Mouse (Mus musculus) ES-E14 (cell line): ENCODE measurements around the gene Cemip2. TPM values are rescaled to one million over a fixed set of nuclear protein-coding genes. Genes with fewer than 3 reads are reported as not detected.

ENCODE experiments used
- DNase-seq: peaks from one replicate; pipeline ENCODE4 v3.0.0-alpha.2; 2013; ENCODE audit warnings: low read depth, low spot score
- H3K27ac ChIP-seq: 2 replicates; pipeline ENCODE4 v1.5.1; 2012; ENCODE audit warnings: low read depth, mild to moderate bottlenecking, low read length, moderate library complexity, mixed read lengths; ENCODE audit not compliant: poor library complexity, insufficient read depth, severe bottlenecking
- H3K36me3 ChIP-seq: 2 replicates; pipeline ENCODE4 v1.6.1; 2012; ENCODE audit warnings: mild to moderate bottlenecking, low read length, moderate library complexity, mixed read lengths; ENCODE audit not compliant: control insufficient read depth, poor library complexity, insufficient read depth, severe bottlenecking
- H3K4me1 ChIP-seq, 2 experiments: fragments of 150-350 bp in 1 of 2; sonication (generic) in 1 of 2; 2 replicates each; pipeline ENCODE4 v1.6.1; 2012; ENCODE audit warnings: low read length in 2 of 2, mild to moderate bottlenecking in 1 of 2, mixed read lengths in 1 of 2; ENCODE audit not compliant: control insufficient read depth in 2 of 2, insufficient read depth in 2 of 2, poor library complexity in 1 of 2
- H3K4me3 ChIP-seq, 2 experiments: fragments of 150-350 bp in 1 of 2; sonication (generic) in 1 of 2; 2 replicates each; pipeline ENCODE4 v1.5.1; 2012; ENCODE audit warnings: low read length in 2 of 2, low read depth in 1 of 2, mild to moderate bottlenecking in 1 of 2, mixed read lengths in 1 of 2; ENCODE audit not compliant: insufficient read depth in 1 of 2, poor library complexity in 1 of 2, severe bottlenecking in 1 of 2
- H3K9ac ChIP-seq: 2 replicates; pipeline ENCODE4 v1.6.1; 2012; ENCODE audit warnings: low read depth, mild to moderate bottlenecking, low read length, mixed read lengths; ENCODE audit not compliant: poor library complexity, insufficient read depth, severe bottlenecking
- H3K9me3 ChIP-seq: fragments of 150-350 bp; sonication (generic); 2 replicates; pipeline ENCODE4 v1.6.1; 2012; ENCODE audit warnings: low read depth, mild to moderate bottlenecking, low read length; ENCODE audit not compliant: control insufficient read depth, insufficient read depth
- CHD2 ChIP-seq: IDR thresholded peaks from 2 replicates; pipeline ENCODE4 v1.6.1; 2014; ENCODE audit warnings: mild to moderate bottlenecking, low read depth, low read length, inconsistent platforms
- HCFC1 ChIP-seq: IDR thresholded peaks from 2 replicates; pipeline ENCODE4 v1.6.1; 2012; ENCODE audit warnings: low read length, inconsistent platforms, borderline replicate concordance; ENCODE audit not compliant: insufficient read depth
- MAFK ChIP-seq: IDR thresholded peaks from 2 replicates; pipeline ENCODE4 v1.6.1; 2014; ENCODE audit warnings: mild to moderate bottlenecking, low read depth, low read length, inconsistent platforms; ENCODE audit not compliant: insufficient read depth
- ZC3H11A ChIP-seq: IDR thresholded peaks from 2 replicates; pipeline ENCODE4 v1.6.1; 2012; ENCODE audit warnings: low read depth, mild to moderate bottlenecking, inconsistent platforms, low read length, borderline replicate concordance
- ZNF384 ChIP-seq: IDR thresholded peaks from 2 replicates; pipeline ENCODE4 v1.6.1; 2012; ENCODE audit warnings: low read depth, low read length, inconsistent platforms
- in situ Hi-C, 2 experiments: fragments of 600-800 bp; cut with MboI; formaldehyde crosslinking; loops; one replicate each; pipeline ENCODE4 v1.15.1; 2025; ENCODE audit warnings: low sequenced_read_pairs in 2 of 2, inconsistent platforms in 1 of 2; ENCODE audit not compliant: unreplicated experiment in 2 of 2
- total RNA-seq: library from RNA; depleted of rRNA; stranded (reverse); fragments of 300-350 nt; gene quantifications from 2 replicates; pipeline ENCODE4 v1.2.3, GENCODE M21; 2012

Gene Cemip2
- total RNA-seq, 1 experiment = 75.3 TPM

DNA sequence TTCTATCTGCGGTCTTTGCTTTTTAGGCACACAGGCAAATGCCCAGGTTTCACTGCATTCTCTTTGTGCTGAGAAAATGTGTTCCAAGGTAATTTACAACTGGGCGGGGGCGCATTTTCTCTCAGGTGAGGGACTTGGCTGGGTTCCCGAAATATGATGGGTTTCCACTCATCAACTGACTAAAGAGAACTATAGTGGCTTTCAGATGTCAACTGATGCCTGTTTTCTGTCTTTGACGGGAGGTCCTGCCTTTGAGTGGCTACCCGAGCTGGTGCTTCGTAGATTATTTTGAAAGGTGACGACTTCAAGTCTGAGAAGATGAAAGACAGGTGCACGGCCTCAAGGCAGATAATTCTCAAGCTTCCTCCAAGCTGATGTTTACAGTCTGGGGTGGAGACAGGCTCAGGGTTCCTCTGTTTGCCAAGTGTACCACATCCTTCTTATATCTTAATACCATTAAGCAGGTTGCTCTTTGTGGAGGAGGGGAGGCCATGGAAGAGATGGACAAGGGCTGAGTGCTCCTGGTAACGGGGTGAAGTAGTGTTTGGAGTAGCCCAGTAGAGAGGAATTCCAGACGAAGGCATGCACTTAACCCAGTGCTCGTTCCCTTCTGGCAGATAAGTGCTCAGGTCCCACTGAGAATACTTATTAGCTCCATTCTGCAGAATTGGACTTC lies 80.8 kb downstream of the Cemip2 start:
- no peak overlapping the region for H3K9ac ChIP-seq
- H3K4me1 ChIP-seq = peaks cover 0 to 2% of the 10 kb centered on the region in 2 experiments; a peak in 1 of 4 replicates
- TF ChIP-seq MAFK (no peak), HCFC1 (no peak)
- in situ Hi-C loops = loop anchor here in 1 of 2 experiments (25.0 kb wide), 1 partner anchor 453 kb away; no protein-coding TSS in a partner anchor
- DNase-seq = no peak
- peaks cover 20% of the 10 kb centered on the region for H3K36me3 ChIP-seq
- no peak overlapping the region for H3K4me3 ChIP-seq
- no peak overlapping the region for H3K27ac ChIP-seq
- no peaks in the 10 kb centered on the region for H3K9me3 ChIP-seq

DNA sequence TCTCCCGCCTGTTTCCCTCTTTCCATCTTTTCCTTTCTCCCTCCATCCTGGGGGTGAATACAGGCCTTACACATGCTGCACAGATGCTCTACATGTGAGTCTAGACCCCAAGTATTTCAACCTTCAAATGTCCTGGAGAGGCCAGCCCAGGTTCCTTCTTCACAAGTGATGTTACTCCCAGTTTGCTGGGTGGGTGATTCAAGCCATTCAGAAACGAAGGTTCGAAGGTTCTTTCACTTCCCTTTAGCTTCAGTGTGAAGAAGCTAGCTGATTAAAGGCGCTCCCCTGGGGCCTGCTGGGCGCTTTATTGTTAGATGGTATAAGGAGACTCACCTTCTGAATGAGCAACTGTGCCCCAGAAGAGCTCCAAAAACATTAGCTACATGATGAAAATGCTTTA lies 82.0 kb downstream of the Cemip2 start:
- no peak overlapping the region for H3K4me3 ChIP-seq

DNA sequence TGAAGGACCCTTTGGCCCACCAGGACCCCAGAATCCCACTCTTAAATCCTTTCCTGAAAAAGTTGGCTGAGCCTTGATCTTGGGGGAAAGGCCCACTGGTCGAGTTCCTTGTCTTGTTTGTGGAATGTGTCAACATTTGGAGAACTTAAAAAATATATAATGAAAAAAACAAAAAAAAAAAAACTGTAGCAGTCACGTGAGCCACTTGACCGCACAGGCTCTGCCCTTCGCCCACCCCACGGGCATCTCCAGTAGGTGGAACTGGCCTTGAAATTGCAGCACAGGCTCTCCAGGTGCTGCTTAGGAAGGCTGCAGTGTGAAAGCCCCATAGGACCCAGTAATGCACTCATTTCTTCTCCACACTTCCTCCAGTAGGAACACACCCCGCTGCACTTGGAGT lies 82.8 kb downstream of the Cemip2 start:
- peaks cover 0 to 2% of the 10 kb centered on the region in 2 experiments; a peak in 1 of 4 replicates for H3K4me1 ChIP-seq
- DNase-seq = no peak
- H3K9ac ChIP-seq = no peak overlapping the region
- TF ChIP-seq HCFC1 (no peak), ZNF384 (no peak), ZC3H11A (no peak), MAFK (no peak), CHD2 (no peak)
- H3K27ac ChIP-seq = no peak overlapping the region
- H3K4me3 ChIP-seq = no peak overlapping the region
- in situ Hi-C loops = loop anchor here in 1 of 2 experiments (25.0 kb wide), 1 partner anchor 451 kb away; no protein-coding TSS in a partner anchor
- no peaks in the 10 kb centered on the region for H3K9me3 ChIP-seq
- peaks cover 14% of the 10 kb centered on the region for H3K36me3 ChIP-seq

More for the DNA sequence above, 82.0 kb downstream of the Cemip2 start:
- H3K36me3 ChIP-seq = peaks cover 19% of the 10 kb centered on the region
- TF ChIP-seq MAFK = no peak
- no peak for TF ChIP-seq HCFC1
- TF ChIP-seq ZNF384 = no peak
- no peak for TF ChIP-seq ZC3H11A
- TF ChIP-seq CHD2 = no peak
- no peak overlapping the region for H3K27ac ChIP-seq
- H3K9ac ChIP-seq = no peak overlapping the region
- H3K4me1 ChIP-seq = peaks cover 0 to 2% of the 10 kb centered on the region in 2 experiments; a peak in 1 of 4 replicates
- no peak for DNase-seq
- H3K9me3 ChIP-seq = no peaks in the 10 kb centered on the region
- in situ Hi-C loops = loop anchor here in 1 of 2 experiments (25.0 kb wide), 1 partner anchor 452 kb away; no protein-coding TSS in a partner anchor

DNA sequence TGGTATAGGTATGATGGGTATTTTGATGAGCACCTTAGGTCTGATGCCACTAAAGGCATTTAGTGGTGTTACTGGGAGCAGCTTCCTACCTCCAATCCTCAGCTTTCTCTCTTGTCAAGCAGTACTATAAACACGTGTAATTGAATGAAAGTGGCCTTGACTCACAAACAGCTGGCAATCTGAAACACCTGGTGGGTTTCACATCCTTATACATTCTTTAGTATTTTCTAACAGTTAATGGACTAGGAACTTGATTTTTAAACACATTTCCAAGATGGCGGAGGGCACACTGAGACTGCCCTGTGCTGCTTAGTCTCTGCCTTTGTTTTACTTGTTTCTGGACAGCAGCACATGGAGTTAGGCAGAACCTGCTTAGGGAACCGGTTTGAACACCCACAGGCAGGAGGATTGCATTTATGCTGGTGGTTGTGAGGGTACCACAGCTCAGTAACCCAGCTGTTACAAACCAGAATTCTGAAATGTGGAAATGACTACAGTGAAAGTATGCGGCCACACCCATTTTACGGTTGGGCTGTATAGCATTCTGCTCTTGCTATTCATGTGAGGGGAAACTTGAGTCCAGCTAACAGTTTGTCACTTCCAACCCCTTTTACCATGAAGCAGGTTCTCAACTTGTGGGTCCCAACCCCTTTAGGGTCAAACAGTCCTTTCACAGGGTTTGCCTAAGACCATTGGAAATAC lies 84.3 kb downstream of the Cemip2 start:
- in situ Hi-C loops = loop anchor here in 1 of 2 experiments (25.0 kb wide), 1 partner anchor 450 kb away; no protein-coding TSS in a partner anchor
- Histone ChIP-seq H3K4me1 (peaks cover 0 to 2% of the 10 kb centered on the region in 2 experiments; a peak in 1 of 4 replicates), H3K36me3 (peaks cover 8% of the 10 kb centered on the region; the same call in 1 of the 2 replicates), H3K9me3 (no peaks in the 10 kb centered on the region), H3K4me3 (no peak overlapping the region), H3K9ac (no peak overlapping the region), H3K27ac (no peak overlapping the region)
- DNase-seq = no peak
- no peak for TF ChIP-seq ZC3H11A
- no peak for TF ChIP-seq HCFC1
- TF ChIP-seq CHD2 = no peak
- TF ChIP-seq ZNF384 = no peak
- TF ChIP-seq MAFK = no peak
